Mouse (Mus musculus) neural tube, embryonic 11.5 days (tissue): ENCODE measurements around the gene Mpp3. TPM values are rescaled to one million over a fixed set of nuclear protein-coding genes. Genes with fewer than 3 reads are reported as not detected.

Source experiments
- ATAC-seq: fragments of 200-750 bp; cut with Nextera tagmentation; 2 replicates; pipeline ENCODE4 v1.8.0; 2017; ENCODE audit warnings: moderate number of reproducible peaks, mild to moderate bottlenecking, moderate TSS enrichment, moderate library complexity; ENCODE audit not compliant: insufficient read depth, low FRiP score, low TSS enrichment
- DNase-seq: peaks from one replicate; pipeline ENCODE4 v3.0.0-alpha.2; 2015; ENCODE audit warnings: low spot score
- H3K27ac ChIP-seq: fragments of 300-500 bp; sonication (generic); 2 replicates; pipeline ENCODE4 v1.5.1; 2014; ENCODE audit warnings: low read depth, mild to moderate bottlenecking, low read length
- H3K27me3 ChIP-seq: fragments of 300-500 bp; sonication (generic); 2 replicates; pipeline ENCODE4 v1.6.1; 2014; ENCODE audit warnings: mild to moderate bottlenecking, low read length, mixed read lengths; ENCODE audit not compliant: control insufficient read depth, insufficient read depth
- H3K36me3 ChIP-seq: fragments of 300-500 bp; sonication (generic); 2 replicates; pipeline ENCODE4 v1.6.1; 2014; ENCODE audit warnings: mild to moderate bottlenecking, low read length, moderate library complexity, mixed read lengths; ENCODE audit not compliant: control insufficient read depth, insufficient read depth
- H3K4me1 ChIP-seq: fragments of 300-500 bp; sonication (generic); 2 replicates; pipeline ENCODE4 v1.6.1; 2014; ENCODE audit warnings: low read length, mixed read lengths; ENCODE audit not compliant: control insufficient read depth, insufficient read depth
- H3K4me2 ChIP-seq: fragments of 300-500 bp; sonication (generic); 2 replicates; pipeline ENCODE4 v1.6.1; 2014; ENCODE audit warnings: low read depth, mild to moderate bottlenecking, moderate library complexity
- H3K4me3 ChIP-seq: fragments of 300-500 bp; sonication (generic); 2 replicates; pipeline ENCODE4 v1.5.1; 2014; ENCODE audit warnings: low read depth, low read length
- H3K9ac ChIP-seq: fragments of 300-500 bp; sonication (generic); 2 replicates; pipeline ENCODE4 v1.6.1; 2014; ENCODE audit warnings: mild to moderate bottlenecking, low read length
- H3K9me3 ChIP-seq: fragments of 300-500 bp; sonication (generic); 2 replicates; pipeline ENCODE4 v1.6.1; 2016; ENCODE audit warnings: low read length; ENCODE audit not compliant: control insufficient read depth
- WGBS: fragments of 180-500 bp; shearing (Covaris S2); extraction: QIAGEN DNeasy Blood & Tissue Kit; methylation state at CpG from one replicate; pipeline ENCODE4 v1.1.7; 2014; 5-methylcytosine and 5-hydroxymethylcytosine counted together
- polyA plus RNA-seq: library from polyadenylated mRNA; unstranded; fragments of >200 nt; fragmentation: Nextera tagmentation; extraction: Ambion mirVana; gene quantifications from 2 replicates; pipeline ENCODE4 v1.2.1, GENCODE M21; 2014

Mpp3 gene
- polyA plus RNA-seq, 1 experiment from 2014 or later: 35.1 TPM

DNA sequence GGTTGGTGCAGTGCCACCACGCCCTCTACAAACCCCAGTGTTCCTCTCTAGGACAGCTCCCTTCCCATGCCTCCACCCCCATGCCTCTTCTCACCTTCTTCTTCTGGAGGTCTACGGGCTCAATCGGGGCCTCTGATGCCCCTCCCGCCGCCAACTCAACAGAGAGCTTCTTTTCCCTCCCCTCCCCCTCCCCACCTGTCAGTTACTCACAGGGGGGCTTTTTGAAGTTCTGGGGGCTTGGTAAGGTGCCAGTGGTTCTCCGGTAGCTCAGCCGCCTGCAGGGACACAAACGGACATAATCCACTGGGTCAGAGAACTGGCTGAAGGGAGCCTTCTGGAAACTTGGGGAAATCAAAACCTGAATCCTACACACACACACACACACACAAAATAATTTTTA lies 16.8 kb downstream of the Mpp3 start:
- no peaks in the 10 kb centered on the region; the same call in none of the 2 replicates for H3K36me3 ChIP-seq
- WGBS: 83% methylated on average over 8 of the region's 8 CpGs

GRCm38 (mm10) chr11:102010140-102010539 lies 18.1 kb downstream of the Mpp3 start:
- DNase-seq (peak; percentile 37), ATAC-seq (no peak)
- WGBS: 52% methylated on average over 13 of the region's 13 CpGs
- Histone ChIP-seq H3K9ac (no peak overlapping the region), H3K9me3 (no peaks in the 10 kb centered on the region), H3K4me1 (no peaks in the 10 kb centered on the region; the same call in 1 of the 2 replicates), H3K4me3 (no peak overlapping the region), H3K27me3 (no peaks in the 10 kb centered on the region), H3K4me2 (no peak overlapping the region), H3K36me3 (no peaks in the 10 kb centered on the region; the same call in none of the 2 replicates), H3K27ac (peak overlapping the region; percentile 58; the same call in 1 of the 2 replicates)

More for the DNA sequence above, 16.8 kb downstream of the Mpp3 start:
- Histone ChIP-seq H3K9me3 (no peaks in the 10 kb centered on the region), H3K9ac (no peak overlapping the region), H3K27me3 (no peaks in the 10 kb centered on the region), H3K4me3 (no peak overlapping the region), H3K4me1 (no peaks in the 10 kb centered on the region; the same call in 1 of the 2 replicates), H3K27ac (no peak overlapping the region), H3K4me2 (no peak overlapping the region)
- no peak for ATAC-seq
- DNase-seq: no peak

GRCm38 (mm10) chr11:102008954-102009637 lies 19.2 kb downstream of the Mpp3 start:
- no peak overlapping the region for H3K4me3 ChIP-seq
- H3K9ac ChIP-seq: no peak overlapping the region
- WGBS: 91% methylated on average over 15 of the region's 15 CpGs
- no peak overlapping the region for H3K27ac ChIP-seq
- no peak for DNase-seq
- no peaks in the 10 kb centered on the region; the same call in 1 of the 2 replicates for H3K4me1 ChIP-seq
- H3K36me3 ChIP-seq: peaks cover 3% of the 10 kb centered on the region
- H3K27me3 ChIP-seq: no peaks in the 10 kb centered on the region
- no peak for ATAC-seq
- H3K4me2 ChIP-seq: no peak overlapping the region
- no peaks in the 10 kb centered on the region for H3K9me3 ChIP-seq

DNA sequence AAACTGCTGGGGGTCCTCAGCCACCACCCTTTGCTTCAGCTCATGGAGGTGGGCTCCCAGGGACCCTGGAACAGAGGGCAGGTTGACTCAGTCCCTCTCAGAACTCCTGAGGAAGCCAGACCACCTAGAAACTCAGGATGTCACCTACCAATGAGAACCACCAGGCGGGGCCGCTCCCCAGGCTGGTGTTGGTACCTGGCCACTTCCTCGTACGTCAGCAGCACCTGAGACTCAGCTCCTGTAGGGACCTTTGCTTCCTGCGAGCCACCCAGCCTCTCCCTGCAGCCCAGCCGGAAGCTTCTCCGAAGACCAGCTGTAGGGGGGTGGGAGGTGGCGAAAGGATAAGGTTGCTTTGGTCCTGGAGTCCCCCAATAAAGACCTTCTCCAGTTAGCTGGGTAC lies 19.9 kb downstream of the Mpp3 start:
- no peaks in the 10 kb centered on the region for H3K9me3 ChIP-seq
- no peak overlapping the region for H3K9ac ChIP-seq
- no peak for ATAC-seq
- 96% methylated on average over 8 of the region's 8 CpGs for WGBS
- H3K4me1 ChIP-seq: no peaks in the 10 kb centered on the region; the same call in 1 of the 2 replicates
- no peak overlapping the region for H3K4me3 ChIP-seq
- no peak for DNase-seq
- no peak overlapping the region for H3K4me2 ChIP-seq
- H3K27ac ChIP-seq: no peak overlapping the region
- H3K36me3 ChIP-seq: peaks cover 3% of the 10 kb centered on the region
- no peaks in the 10 kb centered on the region for H3K27me3 ChIP-seq

DNA sequence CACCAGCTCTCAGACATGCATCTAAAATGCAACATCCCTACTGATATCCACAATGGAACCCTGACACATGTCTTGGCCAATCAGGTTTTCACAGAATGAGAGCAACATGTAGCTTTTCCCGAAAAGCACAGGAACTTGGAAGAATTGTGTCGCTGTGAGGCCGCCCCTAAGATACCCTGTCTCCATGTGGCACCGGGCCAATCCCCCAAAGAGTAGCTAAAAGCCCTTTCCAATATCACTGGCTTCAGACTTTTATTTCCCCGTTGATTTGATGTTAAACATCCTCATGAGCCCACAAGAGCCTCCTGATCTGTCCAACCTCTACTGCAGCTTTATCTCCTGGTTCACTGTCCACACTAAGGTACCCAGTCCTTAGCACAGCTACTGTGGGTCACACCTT lies 21.6 kb downstream of the Mpp3 start:
- no peak overlapping the region for H3K4me3 ChIP-seq
- 92% methylated on average over 5 of the region's 5 CpGs for whole genome bisulfite sequencing
- H3K9me3 ChIP-seq: no peaks in the 10 kb centered on the region
- no peak overlapping the region for H3K27ac ChIP-seq
- DNase-seq: no peak
- no peak overlapping the region for H3K9ac ChIP-seq
- no peaks in the 10 kb centered on the region; the same call in 1 of the 2 replicates for H3K4me1 ChIP-seq
- peaks cover 5% of the 10 kb centered on the region for H3K36me3 ChIP-seq
- no peak for ATAC-seq
- no peak overlapping the region for H3K4me2 ChIP-seq
- H3K27me3 ChIP-seq: no peaks in the 10 kb centered on the region

DNA sequence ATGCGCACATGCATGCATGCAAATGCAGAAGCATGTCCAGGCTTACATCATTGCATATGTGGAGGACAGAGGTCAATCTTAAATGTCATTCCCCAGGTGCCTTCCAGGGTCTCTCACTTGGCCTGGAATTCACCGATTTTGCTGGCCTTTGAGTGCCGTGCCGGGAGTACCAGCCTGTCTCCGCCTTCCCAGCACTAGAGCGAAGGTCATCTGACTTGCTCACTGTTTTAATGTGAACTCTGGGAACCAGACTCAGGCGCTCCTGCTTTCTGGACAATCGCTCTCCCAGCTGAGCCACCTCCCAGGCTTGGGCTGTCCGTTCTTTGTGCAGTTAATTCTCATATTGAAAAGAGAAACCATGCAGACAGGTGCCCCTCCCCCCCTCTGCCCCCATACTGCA lies 22.0 kb downstream of the Mpp3 start:
- WGBS: 65% methylated on average over 9 of the region's 9 CpGs
- no peak overlapping the region for H3K27ac ChIP-seq

GRCm38 (mm10) chr11:102004251-102004650 lies 24.0 kb downstream of the Mpp3 start:
- no peak overlapping the region for H3K4me3 ChIP-seq
- 93% methylated on average over 8 of the region's 8 CpGs for WGBS
- ATAC-seq (no peak), DNase-seq (peak; percentile 34)
- H3K36me3 ChIP-seq: peaks cover 6% of the 10 kb centered on the region
- H3K9ac ChIP-seq: no peak overlapping the region
- H3K27ac ChIP-seq: no peak overlapping the region
- no peaks in the 10 kb centered on the region for H3K27me3 ChIP-seq
- no peak overlapping the region for H3K4me2 ChIP-seq
- no peaks in the 10 kb centered on the region for H3K4me1 ChIP-seq
- no peaks in the 10 kb centered on the region for H3K9me3 ChIP-seq

More for the DNA sequence above, 22.0 kb downstream of the Mpp3 start:
- DNase-seq (no peak), ATAC-seq (no peak)
- H3K4me1 ChIP-seq: no peaks in the 10 kb centered on the region; the same call in 1 of the 2 replicates
- H3K4me3 ChIP-seq: no peak overlapping the region
- no peaks in the 10 kb centered on the region for H3K27me3 ChIP-seq
- H3K9me3 ChIP-seq: no peaks in the 10 kb centered on the region
- peaks cover 6% of the 10 kb centered on the region for H3K36me3 ChIP-seq
- H3K4me2 ChIP-seq: no peak overlapping the region
- no peak overlapping the region for H3K9ac ChIP-seq

- Histone ChIP-seq H3K27me3 (no peaks in the 10 kb centered on the region), H3K4me1 (no peaks in the 10 kb centered on the region), H3K4me3 (no peak overlapping the region), H3K9me3 (no peaks in the 10 kb centered on the region), H3K4me2 (no peak overlapping the region), H3K27ac (no peak overlapping the region), H3K36me3 (peaks cover 6% of the 10 kb centered on the region), H3K9ac (no peak overlapping the region)
- DNase-seq (peak; percentile 23), ATAC-seq (no peak)
- 46% methylated on average over 4 of the region's 4 CpGs for WGBS
Observed at GRCm38 (mm10) chr11:101999466-101999865, 28.8 kb downstream of the Mpp3 start.

DNA sequence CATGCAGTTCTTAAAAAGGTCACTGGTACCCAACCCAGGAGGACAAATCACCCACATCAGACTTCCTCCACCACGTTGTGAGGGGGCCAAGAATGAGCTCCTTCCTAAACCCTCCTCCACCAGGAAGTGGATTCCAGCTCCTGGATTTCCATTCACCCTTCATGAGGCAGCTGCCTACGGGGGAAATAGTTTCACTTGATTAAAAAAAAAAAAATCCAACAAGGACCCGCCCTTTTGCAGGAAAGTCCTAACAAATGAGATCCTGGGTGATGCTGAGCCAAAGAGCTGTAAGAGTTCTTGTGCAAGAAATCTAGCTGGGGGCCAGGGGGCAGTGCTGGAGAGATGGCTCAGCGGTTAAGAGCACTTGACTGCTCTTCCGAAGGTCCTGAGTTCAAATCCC lies 30.0 kb downstream of the Mpp3 start:
- Histone ChIP-seq H3K4me2 (no peak overlapping the region), H3K4me1 (no peaks in the 10 kb centered on the region), H3K9ac (no peak overlapping the region), H3K4me3 (no peak overlapping the region), H3K27ac (no peak overlapping the region), H3K27me3 (no peaks in the 10 kb centered on the region), H3K9me3 (no peaks in the 10 kb centered on the region), H3K36me3 (peaks cover 3% of the 10 kb centered on the region; the same call in 1 of the 2 replicates)
- WGBS: 67% methylated on average over 5 of the region's 5 CpGs
- ATAC-seq (no peak), DNase-seq (no peak)
